Mouse (Mus musculus) macrophage (primary cell): ENCODE data around the gene Gpc5. TPM values are rescaled to one million over a fixed set of nuclear protein-coding genes. Genes with fewer than 3 reads are reported as not detected.

ENCODE experiments used
- H3K27ac ChIP-seq: fragments of 350-480 bp; formaldehyde crosslinking; 2 replicates; pipeline ENCODE4 v1.9.0; 2021
- H3K36me3 ChIP-seq: fragments of 350-480 bp; formaldehyde crosslinking; 2 replicates; pipeline ENCODE4 v1.9.0; 2021; ENCODE audit errors: inconsistent target
- H3K4me3 ChIP-seq: fragments of 350-480 bp; formaldehyde crosslinking; 2 replicates; pipeline ENCODE4 v1.9.0; 2021; ENCODE audit errors: inconsistent target
- H3K79me2 ChIP-seq: fragments of 350-480 bp; formaldehyde crosslinking; 2 replicates; pipeline ENCODE4 v1.9.0; 2021; ENCODE audit errors: inconsistent target
- WGBS: methylation state at CpG from one replicate; pipeline ENCODE4 v1.1.7; 2026; ENCODE audit warnings: inconsistent platforms; ENCODE audit not compliant: missing documents; 5-methylcytosine and 5-hydroxymethylcytosine counted together
- polyA plus RNA-seq: library from polyadenylated mRNA; stranded (reverse); fragments of 250-400 nt; gene quantifications from 3 replicates; pipeline ENCODE4 v1.2.4, GENCODE M21; 2018; ENCODE audit warnings: inconsistent platforms

The Gpc5 gene
- polyA plus RNA-seq, 1 experiment from 2014 or later = not detected

DNA sequence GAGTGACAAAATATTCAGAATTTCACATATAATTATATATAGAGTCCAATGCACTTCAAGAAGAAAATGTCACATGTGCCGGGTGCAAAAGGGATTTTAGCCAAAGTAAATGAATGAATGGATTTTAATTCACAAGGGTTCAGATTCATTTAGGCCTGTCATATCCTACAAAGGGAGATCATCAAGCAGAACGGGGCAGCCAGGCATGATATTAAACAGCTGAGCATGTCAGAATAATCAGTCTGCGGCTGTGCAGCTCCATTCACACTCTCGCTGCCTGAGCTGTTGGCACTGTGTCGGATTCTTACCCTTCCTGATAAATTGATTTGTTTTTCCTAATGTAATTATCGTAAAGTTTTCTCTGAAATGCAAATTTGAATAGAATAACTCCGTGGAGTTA is 524.8 kb downstream of the Gpc5 start:
- no peak overlapping the region for H3K4me3 ChIP-seq
- no peak overlapping the region for H3K27ac ChIP-seq
- no peaks in the 10 kb centered on the region for H3K36me3 ChIP-seq
- H3K79me2 ChIP-seq = no peaks in the 10 kb centered on the region
- 73% methylated on average over 7 of the region's 7 CpGs for WGBS

DNA sequence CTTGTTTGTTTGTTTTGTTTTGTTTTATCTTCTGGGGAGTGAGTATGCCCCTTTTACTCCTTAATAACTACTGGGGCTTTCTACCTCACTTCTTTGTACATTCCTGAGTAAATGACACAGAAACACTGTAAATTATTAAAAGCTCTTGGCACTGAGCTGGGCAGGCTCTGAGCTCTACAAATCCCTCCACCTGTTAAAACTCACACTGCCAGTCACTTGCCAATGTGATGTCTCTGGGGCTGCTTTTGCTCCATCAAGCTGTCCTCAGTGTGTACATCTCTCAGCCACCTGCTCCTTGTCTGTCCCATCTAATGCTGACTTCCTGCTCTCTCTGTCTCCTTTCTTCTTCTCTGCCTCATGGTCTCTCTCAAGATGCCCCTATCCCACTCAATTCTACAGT is 528.5 kb downstream of the Gpc5 start:
- Histone ChIP-seq H3K36me3 (no peaks in the 10 kb centered on the region), H3K4me3 (no peak overlapping the region), H3K27ac (no peak overlapping the region), H3K79me2 (no peaks in the 10 kb centered on the region)

DNA sequence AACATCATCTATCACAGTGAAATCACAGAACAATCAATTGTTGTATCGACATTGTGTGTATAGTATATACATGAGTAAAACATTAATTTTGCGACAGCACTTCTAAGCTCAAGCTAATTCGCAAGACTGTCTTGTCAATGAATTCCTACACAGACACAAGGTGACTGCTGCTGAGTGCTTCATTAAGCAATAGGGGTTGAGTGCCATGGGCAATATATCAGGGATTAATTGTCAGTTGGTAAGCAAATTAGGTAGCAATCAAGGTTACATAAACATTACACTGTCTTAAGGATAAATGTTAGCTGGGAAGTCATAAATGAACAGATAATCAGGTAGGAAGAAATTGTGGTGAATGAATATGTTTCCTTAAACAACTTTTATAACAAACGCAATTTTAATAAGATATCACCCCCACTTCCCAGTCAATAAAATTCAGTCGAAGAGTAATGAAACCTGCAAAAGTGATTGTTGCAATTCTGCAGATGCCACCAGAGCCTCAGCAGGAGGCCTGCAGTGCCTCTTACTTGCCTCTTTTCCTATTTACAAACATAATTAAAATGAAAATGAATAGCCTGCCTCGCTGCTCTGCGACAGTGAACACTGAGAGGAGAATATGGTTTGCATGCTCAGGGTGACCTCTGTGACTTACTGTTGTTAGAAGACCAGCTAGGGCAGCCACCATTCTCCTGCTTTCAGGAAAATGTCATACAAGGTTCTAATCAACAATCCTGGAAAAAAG is 539.3 kb downstream of the Gpc5 start:
- H3K4me3 ChIP-seq = no peak overlapping the region
- no peaks in the 10 kb centered on the region for H3K36me3 ChIP-seq
- WGBS = 84% methylated on average over 7 of the region's 7 CpGs
- H3K27ac ChIP-seq = no peak overlapping the region
- H3K79me2 ChIP-seq = no peaks in the 10 kb centered on the region

DNA sequence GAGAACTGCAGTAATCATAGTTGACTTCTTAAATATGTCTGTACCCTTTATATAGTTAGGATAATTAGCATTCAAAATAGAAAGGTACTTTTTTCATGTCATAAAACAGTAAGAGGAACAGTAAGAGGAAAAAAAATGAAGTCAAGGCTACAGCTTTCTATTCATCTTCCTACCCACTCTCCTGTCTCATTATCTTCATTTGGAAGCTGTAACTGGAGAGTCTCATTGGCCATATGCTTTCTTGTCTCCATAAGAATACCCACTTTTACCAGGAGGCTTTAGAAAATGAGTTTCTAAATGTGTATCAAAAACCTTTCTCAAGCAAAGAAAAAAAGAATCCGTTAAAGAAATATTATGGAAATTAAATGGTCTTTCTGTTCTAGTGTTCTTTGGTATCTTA is 541.3 kb downstream of the Gpc5 start:
- WGBS = 88% methylated on average over 1 of the region's 1 CpGs
- no peak overlapping the region for H3K27ac ChIP-seq

GRCm38 (mm10) chr14:115679875-115680274 is 587.9 kb downstream of the Gpc5 start:
- WGBS = 95% methylated on average over 2 of the region's 2 CpGs

More for the DNA sequence above, 541.3 kb downstream of the Gpc5 start:
- Histone ChIP-seq H3K4me3 (no peak overlapping the region), H3K36me3 (no peaks in the 10 kb centered on the region), H3K79me2 (no peaks in the 10 kb centered on the region)

GRCm38 (mm10) chr14:115746013-115746412 is 654.0 kb downstream of the Gpc5 start:
- Histone ChIP-seq H3K27ac (no peak overlapping the region), H3K79me2 (no peaks in the 10 kb centered on the region), H3K4me3 (no peak overlapping the region), H3K36me3 (no peaks in the 10 kb centered on the region)
- 88% methylated on average over 1 of the region's 1 CpGs for WGBS

More at GRCm38 (mm10) chr14:115679875-115680274, 587.9 kb downstream of the Gpc5 start:
- no peaks in the 10 kb centered on the region for H3K79me2 ChIP-seq
- no peak overlapping the region for H3K4me3 ChIP-seq
- no peak overlapping the region for H3K27ac ChIP-seq
- no peaks in the 10 kb centered on the region for H3K36me3 ChIP-seq

DNA sequence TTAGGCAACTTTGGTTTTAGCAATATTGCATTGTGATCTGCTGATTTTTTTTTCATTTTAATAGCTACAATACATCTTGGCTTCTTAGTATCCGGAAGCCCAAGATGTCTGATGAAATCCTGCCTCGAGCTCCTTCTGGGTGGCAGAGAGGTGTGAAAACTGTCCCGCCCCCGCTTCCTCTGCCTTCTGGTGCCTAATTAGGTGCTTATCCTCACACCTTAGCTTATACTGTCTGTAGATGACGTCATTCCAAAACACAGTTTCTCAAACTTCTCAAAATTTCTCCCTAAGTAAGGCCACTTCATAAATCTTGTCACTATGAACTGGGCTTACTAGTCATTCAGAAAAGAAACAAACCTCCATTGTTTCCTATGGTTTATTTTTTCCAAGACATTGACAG is 668.2 kb downstream of the Gpc5 start:
- no peaks in the 10 kb centered on the region for H3K79me2 ChIP-seq
- H3K36me3 ChIP-seq = no peaks in the 10 kb centered on the region
- no peak overlapping the region for H3K27ac ChIP-seq
- 69% methylated on average over 5 of the region's 5 CpGs for WGBS
- no peak overlapping the region for H3K4me3 ChIP-seq

DNA sequence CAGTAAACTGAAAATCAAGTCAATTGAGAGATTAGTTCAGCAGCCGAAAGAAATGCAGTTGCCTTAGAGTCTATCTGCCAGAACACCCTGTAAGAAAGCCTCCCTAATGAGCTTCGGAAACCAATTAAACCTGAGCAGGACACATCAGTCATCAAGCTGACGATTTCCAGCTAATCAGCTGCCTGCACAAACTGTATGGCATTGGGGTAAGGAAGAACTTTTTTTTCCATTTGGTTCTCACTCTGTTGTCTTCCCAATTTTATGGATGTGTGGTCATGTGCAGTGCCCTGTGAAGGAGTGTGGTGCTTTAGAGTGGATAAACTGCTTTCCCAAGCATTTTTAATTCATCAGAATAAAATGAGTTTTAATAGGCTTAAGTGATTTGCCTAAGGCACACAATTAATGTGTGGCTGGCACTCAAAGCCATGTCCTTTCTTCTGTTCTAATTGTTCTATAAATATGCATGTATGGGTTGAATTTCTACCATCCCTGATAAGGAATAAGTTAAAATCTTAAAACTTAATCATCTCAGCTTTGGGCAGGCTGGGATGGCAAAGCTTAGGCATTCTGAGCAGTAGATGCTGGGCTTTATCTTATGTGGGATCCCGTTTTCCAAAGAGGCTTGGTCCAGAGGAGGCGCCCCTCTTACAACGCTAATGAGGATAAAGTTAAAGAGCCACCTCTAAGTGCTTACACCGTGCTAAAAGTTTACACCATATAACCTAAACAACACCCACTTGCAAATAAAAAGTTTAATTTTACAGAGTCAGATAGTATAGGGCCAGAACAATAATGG is 687.6 kb downstream of the Gpc5 start:
- no peak overlapping the region for H3K4me3 ChIP-seq
- WGBS = 75% methylated on average over 7 of the region's 7 CpGs

GRCm38 (mm10) chr14:115804751-115805150 is 712.7 kb downstream of the Gpc5 start:
- WGBS = 19% methylated on average over 2 of the region's 2 CpGs
- Histone ChIP-seq H3K79me2 (no peaks in the 10 kb centered on the region), H3K27ac (no peak overlapping the region), H3K4me3 (no peak overlapping the region), H3K36me3 (no peaks in the 10 kb centered on the region)

More for the DNA sequence above, 687.6 kb downstream of the Gpc5 start:
- no peak overlapping the region for H3K27ac ChIP-seq
- H3K36me3 ChIP-seq = no peaks in the 10 kb centered on the region
- no peaks in the 10 kb centered on the region for H3K79me2 ChIP-seq

DNA sequence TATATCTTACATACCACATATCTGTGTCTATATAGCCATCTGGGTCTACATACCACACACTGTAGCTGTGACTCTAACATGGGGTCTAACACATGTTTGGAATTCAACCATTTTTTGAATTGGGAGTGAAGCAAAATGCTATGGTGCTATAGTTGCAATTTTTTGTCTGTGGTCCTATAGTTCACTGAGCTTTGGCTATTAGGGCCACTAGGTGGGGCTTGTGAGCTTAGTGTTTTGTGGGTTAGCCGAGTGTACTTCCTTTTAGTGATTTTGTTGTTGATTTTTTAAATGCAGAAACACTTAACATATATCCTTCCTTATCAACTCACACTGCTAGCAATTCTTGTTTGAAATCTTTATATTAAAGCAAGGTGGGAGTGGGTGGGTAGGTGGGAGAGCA is 727.0 kb downstream of the Gpc5 start:
- WGBS = 0% methylated on average over 1 of the region's 1 CpGs
- no peak overlapping the region for H3K4me3 ChIP-seq
- no peaks in the 10 kb centered on the region for H3K79me2 ChIP-seq
- H3K36me3 ChIP-seq = no peaks in the 10 kb centered on the region
- no peak overlapping the region for H3K27ac ChIP-seq

- Histone ChIP-seq H3K36me3 (no peaks in the 10 kb centered on the region), H3K4me3 (no peak overlapping the region), H3K27ac (no peak overlapping the region), H3K79me2 (no peaks in the 10 kb centered on the region)
- 93% methylated on average over 7 of the region's 7 CpGs for WGBS
Measured at GRCm38 (mm10) chr14:115821657-115822056, 729.6 kb downstream of the Gpc5 start.

DNA sequence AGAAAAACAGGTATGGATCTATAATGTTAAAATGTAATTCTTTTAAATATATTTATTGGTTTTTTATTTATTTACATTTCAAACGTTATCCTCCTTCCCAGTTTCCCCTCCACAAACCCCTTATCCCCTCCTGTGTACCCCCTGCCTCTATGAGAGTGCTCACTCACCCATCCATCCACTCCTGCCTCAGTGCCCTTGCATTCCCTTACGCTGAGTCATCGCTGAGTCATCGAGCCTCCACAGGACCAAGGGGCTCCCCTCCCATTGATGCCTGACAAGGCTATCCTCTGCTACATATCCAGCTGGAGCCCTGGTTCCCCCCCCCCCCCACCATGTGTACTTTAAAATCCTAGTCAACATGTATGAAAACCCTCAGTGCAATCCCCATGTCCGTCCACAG is 738.5 kb downstream of the Gpc5 start:
- Histone ChIP-seq H3K36me3 (no peaks in the 10 kb centered on the region), H3K27ac (no peak overlapping the region), H3K4me3 (no peak overlapping the region), H3K79me2 (no peaks in the 10 kb centered on the region)
- 61% methylated on average over 5 of the region's 5 CpGs for WGBS

GRCm38 (mm10) chr14:115831219-115831755 is 739.3 kb downstream of the Gpc5 start:
- no peak overlapping the region for H3K4me3 ChIP-seq
- WGBS = under 1% methylated on average over 7 of the region's 7 CpGs
- no peaks in the 10 kb centered on the region for H3K79me2 ChIP-seq
- no peak overlapping the region for H3K27ac ChIP-seq
- H3K36me3 ChIP-seq = no peaks in the 10 kb centered on the region

DNA sequence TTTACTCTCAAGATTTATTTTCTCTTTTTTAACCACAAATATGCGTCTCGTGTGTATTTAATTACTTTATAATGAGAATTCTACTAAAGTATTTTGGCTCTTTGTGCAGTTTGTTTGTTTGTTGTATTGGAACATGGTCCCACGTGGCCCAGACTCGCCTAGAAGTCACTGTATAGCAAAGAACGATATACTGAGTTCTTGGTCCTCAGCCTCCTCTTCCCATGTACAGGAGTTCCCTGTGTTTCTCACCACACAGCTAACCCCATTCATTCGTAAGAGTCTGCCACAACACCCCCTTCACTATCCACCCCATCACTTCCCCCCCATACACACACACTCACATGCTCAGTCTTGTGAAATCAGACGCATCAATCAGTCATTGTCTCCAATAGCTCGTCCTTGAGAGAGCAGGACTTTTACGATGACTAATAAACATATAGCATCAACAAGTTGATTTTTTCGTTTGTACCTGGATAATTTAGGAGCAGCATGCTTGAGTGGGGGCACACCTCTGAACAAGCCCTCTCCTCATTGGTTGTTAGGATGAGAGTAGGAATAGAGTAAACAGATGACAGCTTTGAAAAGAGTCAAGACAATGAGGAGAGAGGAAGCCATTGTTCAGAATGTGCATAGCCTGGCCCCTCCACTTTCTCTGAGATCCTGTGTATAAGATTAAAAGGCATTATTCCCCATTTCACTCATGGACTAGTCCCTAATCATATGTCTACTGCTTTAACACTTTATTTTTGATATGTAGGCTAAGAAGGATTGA is 740.0 kb downstream of the Gpc5 start:
- H3K27ac ChIP-seq = no peak overlapping the region
- no peaks in the 10 kb centered on the region for H3K36me3 ChIP-seq
- no peaks in the 10 kb centered on the region for H3K79me2 ChIP-seq
- H3K4me3 ChIP-seq = no peak overlapping the region
- WGBS = 79% methylated on average over 10 of the region's 10 CpGs
